Mouse (Mus musculus) frontal cortex, adult 2 months (tissue): ENCODE data around the gene Bicra. TPM values are rescaled to one million over a fixed set of nuclear protein-coding genes. Genes with fewer than 3 reads are reported as not detected.

ENCODE experiments used
- DNase-seq, 2 experiments: peaks; one replicate each; pipeline ENCODE4 v3.0.0; 2022; ENCODE audit warnings: low spot score in 1 of 2; ENCODE audit errors: extremely low spot score in 1 of 2
- polyA plus RNA-seq: library from polyadenylated mRNA; depleted of rRNA; stranded (reverse); fragments of >200 nt; gene quantifications from 2 replicates; pipeline ENCODE4 v1.2.3, GENCODE M21; 2012; rRNA removed

The Bicra gene
- polyA plus RNA-seq, 1 experiment = 10.6 TPM

GRCm38 (mm10) chr7:15949216-15949790, 98.4 kb downstream of the Bicra start:
- no peak for DNase-seq

DNA sequence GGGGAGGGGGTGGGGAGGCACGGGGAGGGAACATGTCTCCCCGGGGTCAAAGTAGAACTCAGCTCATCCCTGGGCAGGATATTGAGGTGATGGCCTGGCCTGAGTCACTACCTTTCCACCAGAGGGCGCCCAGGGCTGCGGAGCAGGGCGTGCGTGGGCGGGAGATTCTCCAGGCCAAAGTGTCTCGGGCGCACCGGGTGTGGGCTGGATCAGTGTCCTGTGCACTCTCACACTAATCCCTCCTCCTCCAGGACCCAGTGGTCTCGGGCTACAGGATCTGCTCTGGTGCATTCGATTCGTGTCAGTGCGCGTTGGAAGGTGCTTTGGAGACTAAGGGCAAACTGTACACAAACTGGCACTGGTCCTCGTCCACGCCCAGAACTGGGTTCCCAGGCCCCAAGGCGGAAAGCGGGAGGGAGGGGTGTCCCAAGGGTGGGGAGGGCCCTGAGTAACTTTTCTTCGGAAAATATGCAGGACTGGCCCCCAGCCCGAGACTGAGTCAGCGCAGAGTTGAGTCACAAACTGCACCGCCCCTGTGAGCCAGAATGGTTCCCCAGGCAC, 99.3 kb downstream of the Bicra start:
- peak in 1 of 2 experiments; percentile 78 for DNase-seq

DNA sequence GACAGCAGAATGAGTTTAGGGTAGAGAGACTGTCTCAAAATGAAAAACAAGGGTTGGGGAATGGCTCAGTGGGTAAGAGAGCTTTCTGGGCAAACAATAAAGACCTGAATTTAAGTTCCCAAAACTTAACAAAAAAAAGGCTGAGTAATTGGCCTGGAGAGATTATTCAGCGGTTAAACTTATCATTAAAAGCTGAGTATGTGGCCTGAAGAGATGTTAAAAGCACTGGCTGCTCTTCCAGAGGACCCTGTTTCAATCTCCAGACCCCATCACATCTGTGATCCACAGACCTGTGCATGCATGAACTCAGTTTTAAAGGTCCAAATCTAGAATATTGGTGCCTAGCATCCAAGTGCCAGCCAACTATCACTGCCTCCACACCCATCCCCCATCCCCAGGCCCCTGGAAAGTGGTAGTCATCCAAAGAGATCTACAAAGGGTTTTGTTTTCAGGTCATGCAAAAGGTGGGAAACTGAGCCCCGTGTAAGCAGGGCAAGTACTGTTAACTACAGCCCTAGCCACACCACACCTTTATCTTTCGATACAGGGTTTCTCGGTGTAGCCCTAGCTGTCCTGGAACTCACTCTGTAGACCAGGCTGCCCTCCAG, 100.0 kb downstream of the Bicra start:
- no peak for DNase-seq

DNA sequence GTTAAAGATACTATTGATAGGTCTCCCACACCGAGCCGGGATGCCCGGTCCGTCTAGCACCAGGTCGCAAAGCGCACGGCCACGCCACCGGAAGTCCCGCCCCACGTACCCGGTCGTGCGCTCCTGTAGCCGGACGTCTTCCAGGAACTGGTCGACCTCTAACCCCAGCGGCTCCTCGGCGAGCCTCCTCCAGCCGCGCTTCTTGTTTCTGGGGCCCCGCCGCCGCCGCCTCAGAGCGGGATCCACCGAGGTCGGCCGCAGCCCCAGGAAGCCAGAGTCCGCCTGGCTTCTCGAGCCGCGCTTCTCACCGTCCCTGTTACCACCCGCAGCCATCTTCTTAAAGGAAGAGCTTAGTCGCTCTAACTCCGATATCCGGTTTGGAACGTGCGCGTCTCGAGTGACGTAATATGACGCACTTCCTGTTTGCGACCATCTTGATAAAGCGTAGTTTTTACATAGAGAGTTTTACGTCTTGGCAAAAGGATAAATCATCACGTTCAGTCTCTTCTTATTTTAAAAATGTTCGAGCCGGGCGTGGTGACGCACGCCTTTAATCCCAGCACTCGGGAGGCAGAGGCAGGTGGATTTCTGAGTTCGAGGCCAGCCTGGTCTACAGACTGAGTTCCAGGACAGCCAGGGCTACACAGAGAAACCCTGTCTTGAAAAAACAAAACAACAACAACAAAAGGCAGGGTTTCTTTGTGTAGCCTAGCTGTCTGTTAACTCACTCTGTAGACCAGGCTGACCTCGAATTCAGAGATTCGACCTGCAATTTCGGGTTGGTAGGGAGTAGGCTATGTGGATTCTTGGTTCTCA, 101.8 kb downstream of the Bicra start, which contains the start of gene Nop53:
Gene Nop53 (minus strand): TSS at position 354 of the 816 bp plus-strand sequence.
- DNase-seq = peak; percentile 94 to 97

GRCm38 (mm10) chr7:15945211-15945610, 102.5 kb downstream of the Bicra start:
- DNase-seq = no peak

DNA sequence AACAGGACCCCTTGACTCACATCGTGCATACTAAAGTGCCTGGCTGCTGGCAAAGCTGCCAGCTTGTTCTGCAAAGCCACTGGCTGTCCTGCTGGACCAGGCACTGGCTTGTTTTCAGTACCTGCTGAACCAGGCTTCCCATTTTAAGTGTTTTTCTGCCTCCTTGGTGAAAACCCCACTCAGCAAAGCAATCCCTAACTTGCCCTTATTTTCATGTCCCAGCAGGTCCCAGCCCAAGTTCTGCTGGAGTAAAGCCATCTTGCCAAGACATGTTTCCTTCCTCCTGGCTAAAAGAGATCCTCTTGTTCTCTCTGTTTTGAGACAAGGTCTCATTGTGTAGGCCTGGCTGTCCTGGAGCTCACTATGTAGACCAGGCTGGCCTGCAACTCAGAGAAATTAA, 103.4 kb downstream of the Bicra start:
- no peak for DNase-seq

GRCm38 (mm10) chr7:15938621-15939020, 109.1 kb downstream of the Bicra start:
- DNase-seq = no peak

DNA sequence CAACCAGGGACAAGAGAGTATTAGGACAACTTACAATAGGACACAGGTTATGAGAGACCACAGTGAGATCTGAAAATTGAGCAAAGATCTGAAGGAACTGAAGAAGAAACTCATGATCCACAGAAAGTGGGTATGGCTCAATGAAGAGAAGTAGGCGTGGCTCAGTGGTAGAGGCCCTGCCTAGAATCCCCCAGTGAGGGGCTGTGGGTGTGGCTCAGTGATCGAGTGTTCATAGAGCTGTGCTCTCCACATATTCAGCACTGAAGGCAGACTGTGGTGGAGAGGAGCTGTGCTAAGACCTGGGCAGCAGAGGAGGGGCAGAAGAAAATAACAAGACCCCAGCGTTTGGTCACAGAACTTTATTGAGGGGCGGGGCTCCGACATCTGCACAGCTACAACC, 110.2 kb downstream of the Bicra start:
- no peak for DNase-seq

DNA sequence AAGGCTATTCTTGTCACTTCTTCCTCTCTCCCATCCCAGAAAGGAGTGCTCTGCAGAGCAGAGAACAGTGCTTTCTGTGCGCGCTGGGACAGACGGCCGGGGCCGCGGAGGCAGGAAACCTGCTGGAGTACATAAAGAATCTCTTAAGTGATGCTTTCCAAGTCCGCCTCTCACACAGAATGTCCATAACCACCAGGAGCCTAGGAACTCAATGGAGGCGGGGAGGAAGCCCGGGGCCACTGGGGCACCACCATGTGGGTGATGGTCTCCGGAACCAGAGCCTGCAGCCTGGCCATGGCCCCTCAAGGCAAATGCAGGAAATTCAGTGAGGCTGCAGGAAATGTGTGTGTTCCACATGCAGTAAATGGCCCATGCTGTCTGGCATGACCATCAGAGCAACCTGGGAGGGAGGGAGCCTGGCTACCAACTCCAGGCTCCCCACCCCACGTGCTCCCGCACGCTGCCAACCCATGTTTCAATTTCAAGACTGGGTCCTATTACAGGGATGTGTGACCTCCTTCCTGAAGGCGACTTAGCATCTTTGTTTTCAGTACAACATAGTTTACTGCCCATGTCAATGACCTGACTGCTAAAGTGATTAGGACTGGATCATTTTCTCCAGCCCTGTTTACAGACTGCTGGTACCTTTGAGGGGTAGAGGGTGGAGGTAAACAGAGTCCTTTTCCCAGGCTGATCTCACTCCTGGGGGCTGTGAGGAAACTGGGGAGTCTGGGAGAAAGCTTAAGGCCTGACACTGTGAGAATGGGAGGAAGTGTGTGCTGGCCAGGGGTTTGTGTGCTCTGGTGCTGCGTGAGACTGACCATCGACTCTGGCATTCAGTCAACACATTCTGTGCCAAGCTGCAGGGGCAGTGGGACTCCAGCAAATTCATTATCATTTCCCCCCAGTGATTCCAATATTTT, 114.0 kb downstream of the Bicra start:
- DNase-seq = peak; percentile 31 to 69

GRCm38 (mm10) chr7:15931635-15932034, 116.1 kb downstream of the Bicra start:
- no peak for DNase-seq

DNA sequence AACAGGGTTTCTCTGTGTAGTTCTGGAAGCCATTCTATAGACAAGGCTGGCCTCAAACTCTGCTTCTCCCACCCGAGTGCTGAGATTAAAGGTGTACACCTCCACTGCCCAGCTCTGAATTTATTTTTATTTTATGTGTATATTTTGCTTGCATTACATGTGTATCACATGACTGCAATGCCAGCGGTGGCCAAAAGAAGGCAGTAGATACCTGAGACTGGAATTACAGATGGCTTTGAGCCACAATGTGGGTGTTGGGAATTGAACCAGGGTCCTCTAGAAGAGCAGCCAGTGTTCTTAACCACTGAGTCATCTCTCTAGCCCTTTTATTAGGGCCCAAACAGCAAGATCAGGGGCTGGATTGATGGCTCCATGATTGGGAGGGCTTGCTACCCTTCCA, 117.2 kb downstream of the Bicra start:
- DNase-seq = no peak

- DNase-seq = no peak
Observed at GRCm38 (mm10) chr7:15929910-15930309, 117.8 kb downstream of the Bicra start.

GRCm38 (mm10) chr7:15922220-15922773, 125.4 kb downstream of the Bicra start, which contains the start of gene Selenow:
Gene Selenow (minus strand): TSS chr7:15922402.
- peak; percentile 90 to 94 for DNase-seq

DNA sequence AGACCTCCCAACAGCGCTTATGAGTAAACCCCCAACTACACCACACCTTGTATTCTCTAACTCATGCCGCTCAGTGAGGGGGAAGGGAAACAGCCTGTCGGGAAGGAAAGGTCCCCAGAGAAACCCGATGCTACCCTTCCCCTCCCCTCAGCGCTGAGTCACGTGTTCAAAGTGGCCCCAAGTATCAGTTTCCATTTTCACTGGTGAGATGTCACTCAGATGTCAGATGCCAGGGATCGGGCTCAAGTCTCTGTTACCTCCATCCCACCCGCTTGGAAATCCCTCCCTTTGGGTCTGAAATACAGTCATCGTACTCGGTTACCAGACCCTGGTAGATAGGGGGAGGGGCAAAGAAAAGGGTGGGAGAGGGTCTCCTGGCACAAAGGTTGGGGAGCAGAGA, 125.9 kb downstream of the Bicra start:
- DNase-seq = peak in 1 of 2 experiments; percentile 45

Other genes starting within 250 kb of the Bicra start
- gene Obox6, start 208.2 kb downstream of the Bicra start, polyA plus RNA-seq = not detected in 2 replicates
- 0.04 TPM in 1 of 2 replicates, not detected in the other for gene Crx, start 168.0 kb downstream of the Bicra start, polyA plus RNA-seq
- gene Crxos, start 165.3 kb downstream of the Bicra start, polyA plus RNA-seq = 0.28 TPM in 1 of 2 replicates, not detected in the other
- gene Selenow, start 125.5 kb downstream of the Bicra start, polyA plus RNA-seq = 1,744 and 2,160 TPM in 2 replicates
- gene Nop53, start 101.8 kb downstream of the Bicra start, polyA plus RNA-seq = 104 and 109 TPM in 2 replicates
- 5.0 and 5.6 TPM in 2 replicates for gene Ehd2, start 80.4 kb downstream of the Bicra start, polyA plus RNA-seq
- gene Zfp541, start 13.9 kb upstream of the Bicra start, polyA plus RNA-seq = 0.40 and 0.42 TPM in 2 replicates
- gene Napa, start 50.5 kb upstream of the Bicra start, polyA plus RNA-seq = 368 and 442 TPM in 2 replicates
- gene Kptn, start 72.0 kb upstream of the Bicra start, polyA plus RNA-seq = 50.7 and 58.1 TPM in 2 replicates
- 122 and 124 TPM in 2 replicates for gene Slc8a2, start 81.9 kb upstream of the Bicra start, polyA plus RNA-seq
- gene Meis3, start 127.2 kb upstream of the Bicra start, polyA plus RNA-seq = 83.7 and 85.4 TPM in 2 replicates
- gene Dhx34, start 174.1 kb upstream of the Bicra start, polyA plus RNA-seq = 11.9 and 12.5 TPM in 2 replicates
- gene C5ar2, start 196.2 kb upstream of the Bicra start, polyA plus RNA-seq = 0.56 and 0.67 TPM in 2 replicates
- 1.2 and 1.3 TPM in 2 replicates for gene C5ar1, start 211.6 kb upstream of the Bicra start, polyA plus RNA-seq
- gene Inafm1, start 225.7 kb upstream of the Bicra start, polyA plus RNA-seq = 57.6 and 58.4 TPM in 2 replicates
- 91.2 and 91.4 TPM in 2 replicates for gene Ccdc9, start 238.9 kb upstream of the Bicra start, polyA plus RNA-seq